In genomic region chr8:123832757-123833156, GRCm38 (mm10) we compare ENCODE assay signal across 10 mouse cellular contexts. TPM values are rescaled to one million over a fixed set of nuclear protein-coding genes. Genes with fewer than 3 reads are reported as not detected.
DNase-seq lines count a peak whose midpoint lies in the region; ATAC-seq lines count a peak whose summit lies in the region.
"Had no signal": no experiment of that assay in that cellular context is flagged by ENCODE, and none has a peak within 500 bp of the region (broad histone marks: within the 10 kb centered on the region; RNA-seq: fewer than 3 reads in every experiment).

No protein-coding gene starts in this region.

- H3K9ac ChIP-seq in neural tube, embryonic 15.5 days (replicated peaks), result no peak overlapping the region
- H3K9ac ChIP-seq: heart, embryonic 15.5 days; neural tube, embryonic 13.5 days had no signal

- 97% methylated on average over 4 of the region's 4 CpGs for WGBS in neural tube, embryonic 15.5 days

- H3K27ac ChIP-seq in neural tube, embryonic 15.5 days (replicated peaks), result no peak overlapping the region
- H3K27ac ChIP-seq: heart, embryonic 15.5 days; neural tube, embryonic 13.5 days had no signal

- no peaks in the 10 kb centered on the region for H3K4me1 ChIP-seq in neural tube, embryonic 15.5 days
- H3K4me1 ChIP-seq: heart, embryonic 15.5 days; neural tube, embryonic 13.5 days had no signal

- intact Hi-C loops in left cerebral cortex, postnatal 36 days (cut with DNase I), result loop anchor here (5.0 kb wide), 1 partner anchor 40 kb away; no protein-coding TSS in a partner anchor

- DNase-seq in cerebellum, postnatal 10 days, result peak; percentile 54 to 58
- no peak for DNase-seq in cerebellum, adult 11 months
- peak; percentile 33 for DNase-seq in neural tube, embryonic 10.5 days (ENCODE audit: extremely low spot score, low spot score)
- DNase-seq in brain, adult 2 months (ENCODE audit: low read depth, low spot score), result peak; percentile 62
- peak; percentile 47 to 75 for DNase-seq in kidney, adult 8-10 months
- peak; percentile 34 to 45 for DNase-seq in natural killer cell, adult 2 months (ENCODE audit: low spot score in 2 of 2)
- no peak for DNase-seq in left cerebral cortex, postnatal 36 days (ENCODE audit: low spot score in 2 of 2)

- H3K4me3 ChIP-seq in neural tube, embryonic 15.5 days (replicated peaks), result no peak overlapping the region
- H3K4me3 ChIP-seq: heart, embryonic 15.5 days; neural tube, embryonic 13.5 days had no signal

- no peaks in the 10 kb centered on the region for H3K27me3 ChIP-seq in neural tube, embryonic 15.5 days (replicated peaks)
- H3K27me3 ChIP-seq: heart, embryonic 15.5 days; neural tube, embryonic 13.5 days had no signal

- H3K36me3 ChIP-seq in neural tube, embryonic 15.5 days, result peaks cover 86% of the 10 kb centered on the region

- H3K4me2 ChIP-seq in neural tube, embryonic 15.5 days, result no peak overlapping the region
- H3K4me2 ChIP-seq: heart, embryonic 15.5 days; neural tube, embryonic 13.5 days had no signal

- no peaks in the 10 kb centered on the region for H3K9me3 ChIP-seq in neural tube, embryonic 15.5 days (replicated peaks)
- H3K9me3 ChIP-seq: heart, embryonic 15.5 days; neural tube, embryonic 13.5 days had no signal

- no peak for ATAC-seq in neural tube, embryonic 15.5 days (ENCODE audit: low FRiP score)

RNA-seq across cellular contexts. Expression of gene Rab4a, which starts 27.0 kb away (rescaled TPM):
- 78.2 and 87.0 TPM in 2 replicates for polyA plus RNA-seq in neural tube, embryonic 15.5 days (2015; fragmentation: Nextera tagmentation; extraction: Ambion mirVana)
- 10 to 100 TPM; 41.0 to 45.8 TPM for total RNA-seq in left cerebral cortex, postnatal 36 days (2021)

RNA-seq across cellular contexts. Expression of gene Ccsap, which starts 27.3 kb away (rescaled TPM):
- 4.2 and 4.8 TPM in 2 replicates for polyA plus RNA-seq in neural tube, embryonic 15.5 days (2015; fragmentation: Nextera tagmentation; extraction: Ambion mirVana)
- total RNA-seq in left cerebral cortex, postnatal 36 days (2021), result 10 to 100 TPM; 70.7 to 82.7 TPM

Comparison
In these comparisons a context has a peak if more than half of its experiments do, and no peak if none do; other contexts are left out.
1. DNase-seq: peak in cerebellum, postnatal 10 days (2 of 2), neural tube, embryonic 10.5 days (single experiment), brain, adult 2 months (single experiment), kidney, adult 8-10 months (2 of 2) and natural killer cell, adult 2 months (2 of 2); none in cerebellum, adult 11 months (single experiment) and left cerebral cortex, postnatal 36 days (0 of 2).